ENCODE assay signal across 15 mouse cellular contexts in the genomic region with DNA sequence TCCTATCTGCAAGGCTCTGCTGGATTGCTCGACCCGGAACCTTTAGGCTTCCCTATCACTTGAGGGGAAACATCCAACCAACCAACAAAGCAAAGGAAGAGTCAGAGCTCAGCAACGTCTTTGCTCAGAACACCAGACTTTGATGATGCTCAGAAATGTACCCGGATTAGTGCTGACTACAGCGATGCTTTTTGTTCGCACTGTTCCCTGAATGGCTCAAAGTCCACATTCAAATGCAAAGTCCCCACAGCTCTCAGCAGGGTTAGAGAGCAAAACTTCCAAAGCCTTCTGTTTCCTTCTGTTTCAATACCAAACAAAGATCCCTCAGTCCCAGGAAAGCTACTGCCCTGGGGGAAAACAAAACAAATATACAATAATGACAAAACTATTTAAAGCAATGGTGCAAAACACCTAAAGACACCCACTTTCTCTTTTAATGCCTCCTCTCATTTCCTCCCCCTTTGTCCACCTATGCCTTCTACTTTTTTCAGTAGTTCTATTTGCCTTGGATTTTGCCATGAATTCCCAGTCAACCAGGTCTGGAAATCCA. TPM values are rescaled to one million over a fixed set of nuclear protein-coding genes. Genes with fewer than 3 reads are reported as not detected.
DNase-seq lines count a peak whose midpoint lies in the region; TF ChIP-seq lines count a peak whose summit lies in the region.
"Had no signal": no experiment of that assay in that cellular context is flagged by ENCODE, and none has a peak within 500 bp of the region (broad histone marks: within the 10 kb centered on the region; RNA-seq: fewer than 3 reads in every experiment).

No protein-coding gene starts in this region.

- 31% methylated on average over 6 of the region's 6 CpGs for WGBS in small intestine, adult 2 months

- no peaks in the 10 kb centered on the region for H3K27me3 ChIP-seq in small intestine, adult 2 months (ENCODE audit: control insufficient read depth, insufficient read depth, low read length)
- H3K27me3 ChIP-seq: heart, embryonic 13.5 days; lung, embryonic 15.5 days had no signal

- DNase-seq in kidney, adult 8-10 months = peak; percentile 73 to 75
- DNase-seq in kidney, postnatal 4 days = no peak
- peak; percentile 44 for DNase-seq in embryo, embryonic 10.5 days (ENCODE audit: low spot score)
- DNase-seq in kidney, postnatal 14 days = peak; percentile 72
- DNase-seq in spleen, postnatal 10 days (ENCODE audit: low spot score in 2 of 2) = no peak
- DNase-seq in urinary bladder, postnatal 14 days (ENCODE audit: low spot score) = no peak
- DNase-seq: cerebellum, adult 9-10 months; layer of hippocampus, adult 9-11 months; right cerebral cortex, postnatal 14 days had no signal

- no peak for TF ChIP-seq CTCF in small intestine, adult 2 months (IDR thresholded peaks at IDR 0.05; ENCODE audit: extremely low read depth, insufficient read length, insufficient replicate concordance, low read depth, low read length)

- H3K4me1 ChIP-seq in small intestine, adult 2 months (ENCODE audit: control insufficient read depth, insufficient read depth, insufficient read length, low read length) = peaks cover 19% of the 10 kb centered on the region; the same call in 1 of the 2 replicates

- no peaks in the 10 kb centered on the region for H3K36me3 ChIP-seq in small intestine, adult 2 months (ENCODE audit: control insufficient read depth, insufficient read depth, low read length)
- H3K36me3 ChIP-seq: heart, embryonic 13.5 days; lung, embryonic 15.5 days had no signal

- no peak for TF ChIP-seq POLR2A in small intestine, adult 2 months (IDR thresholded peaks at IDR 0.05; ENCODE audit: low read depth, low read length)

- peak overlapping the region; percentile 91 for H3K27ac ChIP-seq in small intestine, adult 2 months (ENCODE audit: insufficient read depth, low read depth, low read length)
- H3K27ac ChIP-seq: heart, embryonic 13.5 days; hindbrain, embryonic 14.5 days; lung, embryonic 15.5 days had no signal

- H3K4me3 ChIP-seq in small intestine, adult 2 months (ENCODE audit: low read depth, low read length) = no peak overlapping the region
- H3K4me3 ChIP-seq: heart, embryonic 13.5 days; lung, embryonic 15.5 days; megakaryocyte, embryonic 14.5 days had no signal

RNA-seq across cellular contexts. Expression of gene Sfxn1, which starts 4.0 kb away (rescaled TPM):
- 15.8 and 36.6 TPM in 2 replicates for polyA plus RNA-seq in small intestine, adult 2 months (2012; rRNA removed)

RNA-seq across cellular contexts. Expression of gene Drd1, which starts 12.2 kb away (rescaled TPM):
- not detected in 2 replicates for polyA plus RNA-seq in small intestine, adult 2 months (2012; rRNA removed)
- polyA plus RNA-seq: limb, embryonic 11.5 days had no signal

Comparison
In these comparisons a context has a peak if more than half of its experiments do, and no peak if none do; other contexts are left out.
1. DNase-seq: peak in kidney, adult 8-10 months (2 of 2), embryo, embryonic 10.5 days (single experiment) and kidney, postnatal 14 days (single experiment); none in kidney, postnatal 4 days (0 of 2), spleen, postnatal 10 days (0 of 2) and urinary bladder, postnatal 14 days (single experiment).